Mouse (Mus musculus) lung, postnatal 25 days (tissue): ENCODE measurements around the gene Miip.
A peak's percentile ranks its signal among the peaks of the same experiment; 100 is the strongest.
"Not testable (repeated sequence)": the region's sequence is repeated elsewhere in the genome, so short reads cannot be mapped to it uniquely, and the experiment has no call there.

Experiments
- DNase-seq: peaks from one replicate; pipeline ENCODE4 v3.0.0; 2022; ENCODE audit warnings: low spot score

Gene Miip

DNA sequence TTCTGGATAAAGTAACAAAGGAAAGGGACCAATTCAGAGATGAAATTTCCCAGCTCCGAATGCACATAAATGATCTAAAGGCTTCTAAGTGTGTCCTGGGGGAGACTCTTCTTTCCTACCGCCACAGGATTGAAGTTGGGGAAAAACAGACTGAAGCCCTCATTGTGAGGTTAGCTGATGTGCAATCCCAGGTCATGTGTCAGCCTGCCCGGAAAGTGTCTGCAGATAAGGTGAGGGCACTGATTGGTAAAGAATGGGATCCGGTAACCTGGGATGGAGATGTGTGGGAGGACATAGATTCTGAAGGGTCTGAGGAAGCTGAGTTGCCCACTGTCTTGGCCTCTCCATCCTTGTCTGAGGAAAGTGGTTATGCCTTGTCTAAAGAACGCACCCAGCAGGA is 622 bp upstream of the Miip start:
- no peak for DNase-seq

- no peak for DNase-seq
Observed at GRCm38 (mm10) chr4:147867563-147868449, 810 bp downstream of the Miip start.

- DNase-seq, result not testable (repeated sequence)
Observed at GRCm38 (mm10) chr4:147866793-147867192, 1.8 kb downstream of the Miip start.

DNA sequence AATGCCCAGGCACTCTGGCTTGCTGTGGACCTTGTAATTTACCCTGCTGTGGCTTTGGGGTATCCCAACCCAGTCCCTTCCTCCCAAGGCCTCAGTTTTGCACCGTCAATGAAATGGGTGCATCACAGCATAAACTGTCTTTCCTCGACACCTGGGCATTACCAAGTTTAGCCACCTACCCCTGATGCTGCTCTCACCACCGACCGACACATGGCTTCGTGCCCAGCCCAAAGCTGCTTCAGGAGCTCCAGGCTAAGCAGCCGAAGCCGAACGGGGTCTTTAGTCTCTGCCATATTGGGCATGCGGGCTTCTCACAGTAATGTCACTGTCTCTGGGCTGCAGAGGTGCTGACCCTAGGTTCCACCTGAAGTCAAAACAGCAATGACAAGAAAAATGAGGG is 2.6 kb downstream of the Miip start:
- DNase-seq, result no peak

DNA sequence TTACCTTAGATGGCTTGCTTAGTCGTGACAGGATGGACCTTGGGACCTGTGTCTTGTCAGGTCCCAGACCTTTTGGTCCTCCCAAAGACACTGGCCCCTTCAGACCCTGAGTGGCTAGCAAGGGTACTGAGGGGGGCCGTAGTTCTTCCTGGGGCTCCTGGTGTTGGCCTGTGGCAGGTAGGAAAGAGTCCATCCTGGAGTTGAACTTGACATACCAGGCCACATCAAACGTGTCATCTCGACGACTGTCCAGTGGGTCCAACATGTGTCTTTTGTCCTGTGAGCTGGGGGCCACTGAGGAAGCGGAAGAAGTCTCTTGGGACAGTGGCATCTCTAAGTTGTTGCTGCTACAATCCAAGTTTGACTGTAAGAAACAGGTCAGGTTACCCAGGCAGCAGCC is 3.0 kb downstream of the Miip start:
- DNase-seq, result no peak

GRCm38 (mm10) chr4:147862051-147862450 is 6.6 kb downstream of the Miip start:
- DNase-seq, result no peak

DNA sequence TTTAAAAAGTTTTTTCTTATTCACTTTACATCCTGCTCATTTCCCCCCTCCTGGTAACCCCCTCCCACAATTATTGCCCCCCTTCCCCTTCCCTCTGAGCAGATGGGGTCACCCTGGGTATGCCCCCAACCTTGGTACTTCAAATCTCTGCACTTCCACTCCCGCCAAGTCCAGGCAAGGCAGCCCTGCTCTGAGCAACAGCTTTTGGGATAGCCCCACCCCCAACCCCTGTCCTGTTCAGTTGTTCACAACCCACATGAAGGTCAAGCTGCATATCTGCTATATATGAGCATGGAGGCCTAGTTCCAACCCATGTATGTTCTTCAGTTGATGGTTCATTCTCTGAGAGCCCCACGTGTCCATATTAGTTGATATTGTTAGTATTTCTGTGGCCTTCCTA is 17.8 kb downstream of the Miip start:
- no peak for DNase-seq

- no peak for DNase-seq
Observed at GRCm38 (mm10) chr4:147848584-147848991, 20.0 kb downstream of the Miip start.

- peak; percentile 91 for DNase-seq
Observed at GRCm38 (mm10) chr4:147847614-147848583, 20.7 kb downstream of the Miip start, which contains the start of gene Zfp933. Gene Zfp933, minus strand, starts transcription at chr4:147848366.

DNA sequence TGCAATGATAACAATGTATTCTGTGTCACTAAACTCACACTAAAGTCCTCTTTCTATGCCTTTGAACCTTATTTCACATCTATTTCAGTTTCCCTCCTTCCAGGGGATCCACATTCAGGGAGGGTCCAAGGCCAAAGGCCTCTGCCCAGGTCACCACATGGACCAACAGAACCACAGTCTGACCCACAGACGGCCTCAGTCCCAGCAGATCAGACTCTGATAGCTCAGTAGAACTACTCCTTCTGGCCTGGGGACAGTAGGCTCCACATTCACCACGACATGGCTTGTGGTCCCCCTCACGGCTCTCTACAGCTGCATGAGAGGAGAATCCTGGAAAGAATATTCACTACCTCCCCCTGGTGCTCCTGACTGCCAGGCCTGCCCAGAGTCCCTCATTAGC is 25.7 kb downstream of the Miip start:
- no peak for DNase-seq

DNA sequence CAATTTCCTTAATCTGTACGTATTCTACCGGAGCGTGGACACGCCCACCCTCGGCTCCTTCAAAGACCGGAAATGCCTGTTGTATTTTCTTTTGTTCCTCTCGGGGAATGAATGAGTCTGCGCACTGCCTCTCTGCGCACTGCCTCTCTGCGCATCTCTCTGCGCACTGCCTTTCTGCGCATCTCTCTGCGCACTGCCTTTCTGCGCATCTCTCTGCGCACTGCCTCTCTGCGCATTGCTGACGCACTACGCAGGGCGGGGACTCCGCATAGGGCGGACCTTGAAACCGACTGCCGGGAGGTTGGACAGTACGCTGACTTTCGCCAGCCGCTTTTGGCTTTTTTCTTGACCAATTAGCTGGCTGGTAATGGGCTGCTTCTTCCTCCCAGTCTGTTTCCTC is 29.3 kb downstream of the Miip start:
- DNase-seq, result peak; percentile 23

- DNase-seq, result no peak
Observed at GRCm38 (mm10) chr4:147824389-147824788, 44.2 kb downstream of the Miip start.

DNA sequence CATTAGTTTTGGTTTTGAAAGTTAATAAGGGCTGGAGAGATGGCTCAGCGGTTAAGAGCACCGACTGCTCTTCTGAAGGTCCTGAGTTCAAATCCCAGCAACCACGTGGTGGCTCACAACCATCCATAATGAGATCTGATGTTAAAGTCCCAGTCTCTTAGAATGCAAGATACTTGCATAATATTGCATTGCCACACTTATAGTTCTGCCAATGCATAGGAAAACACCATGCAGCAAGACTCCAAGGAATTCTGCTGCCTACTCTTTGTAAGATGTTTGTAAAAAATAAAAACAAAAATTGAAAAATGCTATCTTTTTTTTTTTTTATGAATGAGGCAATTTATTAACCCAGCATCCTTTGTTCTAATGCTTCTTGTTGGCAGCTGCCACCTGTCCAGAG is 47.2 kb downstream of the Miip start:
- not testable (repeated sequence) for DNase-seq

GRCm38 (mm10) chr4:147819659-147820058 is 49.0 kb downstream of the Miip start:
- DNase-seq, result not testable (repeated sequence)

DNA sequence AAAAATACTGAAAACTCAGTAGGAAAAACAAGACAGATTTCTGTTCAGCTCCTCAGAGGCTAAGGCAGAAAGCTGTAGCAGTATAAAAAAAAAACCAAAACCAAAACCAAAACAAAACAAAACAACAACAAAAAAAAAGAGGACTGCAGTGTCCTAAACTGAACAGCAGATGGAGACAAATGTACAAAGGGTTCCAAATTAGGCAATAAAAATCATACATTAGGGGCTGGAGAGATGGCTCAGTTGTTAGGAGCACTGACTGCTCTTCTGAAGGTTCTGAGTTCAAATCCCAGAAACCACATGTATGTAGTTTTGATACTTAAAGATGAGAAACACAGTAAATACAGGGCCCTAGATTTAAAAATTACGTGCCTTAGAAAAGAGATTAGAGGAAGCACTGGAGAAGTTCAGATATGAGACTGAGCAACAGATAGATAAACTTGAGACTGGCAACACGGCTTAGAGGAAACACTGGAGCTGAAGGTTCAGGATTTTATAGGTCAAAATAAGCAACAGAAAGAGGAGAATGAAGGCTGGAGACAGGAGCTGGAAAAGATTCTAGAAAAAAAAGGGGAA is 53.9 kb downstream of the Miip start:
- DNase-seq, result no peak

- DNase-seq, result no peak
Observed at GRCm38 (mm10) chr4:147813249-147813765, 55.3 kb downstream of the Miip start.
